Mouse (Mus musculus): Measurements from ENCODE around the gene Pilrb1.
"Not testable (repeated sequence)": the region's sequence is repeated elsewhere in the genome, so short reads cannot be mapped to it uniquely, and the experiment has no call there.

The Pilrb1 gene

GRCm38 (mm10) chr5:137857960-137858710 lies at the start of gene Pilrb1:
Gene Pilrb1 (minus strand): TSS chr5:137858106.
- not testable (repeated sequence) for DNase-seq (ENCODE audit: low spot score)

- no peak for DNase-seq (ENCODE audit: low spot score)
Measured at GRCm38 (mm10) chr5:137897812-137898211, 39.9 kb upstream of the Pilrb1 start.

GRCm38 (mm10) chr5:137892954-137893353 lies 35.0 kb upstream of the Pilrb1 start:
- DNase-seq (ENCODE audit: low spot score), result peak; percentile 5

- no peak for DNase-seq (ENCODE audit: low spot score)
Measured at GRCm38 (mm10) chr5:137887666-137888065, 29.8 kb upstream of the Pilrb1 start.

GRCm38 (mm10) chr5:137885894-137886293 lies 28.0 kb upstream of the Pilrb1 start:
- peak; percentile 42 for DNase-seq (ENCODE audit: low spot score)

GRCm38 (mm10) chr5:137883345-137883744 lies 25.4 kb upstream of the Pilrb1 start:
- DNase-seq (ENCODE audit: low spot score), result no peak

DNA sequence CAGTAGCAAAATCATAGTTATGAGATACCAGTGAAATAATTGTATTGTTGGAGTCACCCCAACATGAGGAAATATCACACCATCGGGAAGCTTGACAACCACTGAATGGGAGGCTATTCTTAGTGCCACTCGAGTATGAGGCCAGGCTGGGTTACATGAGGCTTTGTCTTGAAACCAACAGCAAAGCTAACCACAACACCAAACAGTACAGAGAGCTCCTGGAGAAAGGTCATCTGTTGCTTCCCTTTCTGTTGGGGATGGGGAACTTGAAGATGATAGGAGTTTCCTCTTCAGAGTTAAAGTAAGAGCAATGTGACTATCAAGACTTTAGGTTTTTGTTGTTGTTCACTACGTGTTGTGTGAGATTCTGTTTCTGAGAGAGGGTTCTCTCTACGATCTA lies 25.0 kb upstream of the Pilrb1 start:
- DNase-seq (ENCODE audit: low spot score), result no peak

DNA sequence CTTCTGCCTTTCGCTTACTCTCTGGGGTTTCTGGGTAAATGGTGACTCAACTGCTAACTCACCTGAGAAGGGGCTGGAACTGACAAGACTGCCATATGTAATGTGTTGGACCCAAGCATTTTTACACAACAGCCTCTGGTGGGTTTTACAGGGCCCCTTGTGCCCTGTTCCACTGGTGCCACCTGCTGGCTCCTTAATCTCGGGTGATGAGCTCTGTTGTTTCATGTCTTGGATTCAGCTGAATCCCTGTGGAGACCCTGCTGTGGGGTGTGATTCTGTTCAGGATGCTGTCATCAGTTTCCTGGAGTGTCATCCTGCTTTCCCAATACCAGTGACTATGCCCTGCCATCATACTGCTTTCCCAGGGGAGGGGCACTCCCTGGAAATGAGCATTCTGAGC lies 20.0 kb upstream of the Pilrb1 start:
- DNase-seq (ENCODE audit: low spot score), result peak; percentile 20

DNA sequence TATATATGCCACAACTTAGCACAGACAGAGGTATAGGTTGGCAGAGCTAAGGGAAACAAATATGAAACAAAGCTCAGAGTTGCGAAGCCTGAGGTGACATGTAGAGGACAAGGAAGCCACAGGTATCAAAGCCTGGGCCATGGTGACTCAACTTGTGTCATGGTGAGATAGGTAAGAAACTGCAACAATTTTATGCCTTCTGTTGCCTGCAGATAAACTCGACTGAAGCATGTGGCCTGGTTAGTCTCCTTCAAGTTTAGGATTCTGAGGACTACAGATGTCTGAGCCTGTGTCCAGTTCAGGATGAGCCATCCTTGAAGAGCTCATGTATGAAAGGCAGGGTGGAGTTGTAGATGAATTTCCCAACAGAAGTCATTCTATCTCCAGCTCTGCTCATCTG lies 17.1 kb upstream of the Pilrb1 start:
- DNase-seq (ENCODE audit: low spot score), result no peak

- DNase-seq (ENCODE audit: low spot score), result not testable (repeated sequence)
Measured at GRCm38 (mm10) chr5:137872381-137872702, 14.4 kb upstream of the Pilrb1 start.

GRCm38 (mm10) chr5:137871644-137872380 lies 13.9 kb upstream of the Pilrb1 start, which contains the start of gene Pilrb2:
Gene Pilrb2 (minus strand): TSS chr5:137871815.
- DNase-seq (ENCODE audit: low spot score), result not testable (repeated sequence)

DNA sequence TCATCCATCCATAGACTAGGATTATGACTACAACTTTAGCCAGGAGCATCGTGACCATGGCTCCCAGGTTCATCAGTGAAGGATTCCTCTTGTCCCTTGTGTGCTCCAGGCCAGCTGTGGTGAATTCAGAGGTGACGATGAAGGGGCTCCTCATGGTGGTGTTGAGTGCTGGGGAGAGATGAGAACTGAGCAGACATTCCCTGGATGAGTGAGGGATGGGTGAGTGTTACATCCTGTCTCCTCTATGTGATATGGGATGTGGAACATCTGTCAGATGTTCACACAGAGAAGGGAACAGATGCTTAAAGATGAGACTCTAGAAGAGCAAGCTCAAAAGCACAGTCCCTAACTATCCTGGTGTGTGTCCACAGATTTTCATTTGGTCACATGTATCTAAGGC lies 10.7 kb upstream of the Pilrb1 start:
- DNase-seq (ENCODE audit: low spot score), result not testable (repeated sequence)

GRCm38 (mm10) chr5:137864008-137864407 lies 6.1 kb upstream of the Pilrb1 start:
- not testable (repeated sequence) for DNase-seq (ENCODE audit: low spot score)

DNA sequence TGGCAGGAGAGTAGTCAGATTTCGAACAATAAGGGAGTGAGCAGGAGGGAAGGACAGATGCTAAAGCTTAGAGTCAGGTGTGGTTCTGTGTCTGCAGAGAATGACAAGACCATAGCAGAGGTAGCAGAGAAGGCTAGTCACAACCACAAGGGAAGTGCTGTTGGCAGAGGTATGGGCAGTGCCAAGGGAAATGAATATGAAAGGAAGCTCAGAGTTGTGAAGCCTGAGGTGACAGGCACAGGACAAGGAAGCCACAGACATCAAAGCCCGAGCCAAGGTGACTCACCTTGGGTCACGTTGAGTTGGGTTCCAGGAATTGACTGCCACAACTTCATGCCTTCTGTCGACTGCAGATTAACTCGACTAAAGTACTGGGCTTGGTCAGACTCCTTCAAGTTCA lies 1.0 kb downstream of the Pilrb1 start:
- peak; percentile 77 for DNase-seq (ENCODE audit: low spot score)

GRCm38 (mm10) chr5:137854907-137855306 lies 3.0 kb downstream of the Pilrb1 start:
- DNase-seq (ENCODE audit: low spot score), result not testable (repeated sequence)

GRCm38 (mm10) chr5:137850313-137850712 lies 7.6 kb downstream of the Pilrb1 start:
- DNase-seq (ENCODE audit: low spot score), result not testable (repeated sequence)

GRCm38 (mm10) chr5:137837110-137837509 lies 20.8 kb downstream of the Pilrb1 start:
- not testable (repeated sequence) for DNase-seq (ENCODE audit: low spot score)

DNA sequence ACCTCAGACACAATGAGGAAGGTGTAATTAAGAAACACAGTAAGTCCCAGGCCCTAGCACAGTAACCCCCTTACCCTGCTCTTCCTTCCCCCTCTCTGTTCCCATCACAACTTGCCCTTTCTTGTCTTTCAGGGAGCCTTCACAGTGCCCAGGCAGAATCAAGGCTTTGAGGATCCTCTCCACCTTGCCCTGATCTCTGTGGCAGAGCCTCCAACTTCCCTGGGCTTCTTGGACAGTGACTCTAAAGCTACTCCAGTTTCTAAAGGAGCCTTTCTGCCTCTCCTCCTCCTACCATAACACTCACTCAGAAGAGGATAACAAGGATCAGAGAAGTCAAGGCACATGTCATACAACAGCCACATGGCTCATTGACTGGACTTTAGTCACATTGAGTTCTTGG lies 21.3 kb downstream of the Pilrb1 start:
- DNase-seq (ENCODE audit: low spot score), result no peak

DNA sequence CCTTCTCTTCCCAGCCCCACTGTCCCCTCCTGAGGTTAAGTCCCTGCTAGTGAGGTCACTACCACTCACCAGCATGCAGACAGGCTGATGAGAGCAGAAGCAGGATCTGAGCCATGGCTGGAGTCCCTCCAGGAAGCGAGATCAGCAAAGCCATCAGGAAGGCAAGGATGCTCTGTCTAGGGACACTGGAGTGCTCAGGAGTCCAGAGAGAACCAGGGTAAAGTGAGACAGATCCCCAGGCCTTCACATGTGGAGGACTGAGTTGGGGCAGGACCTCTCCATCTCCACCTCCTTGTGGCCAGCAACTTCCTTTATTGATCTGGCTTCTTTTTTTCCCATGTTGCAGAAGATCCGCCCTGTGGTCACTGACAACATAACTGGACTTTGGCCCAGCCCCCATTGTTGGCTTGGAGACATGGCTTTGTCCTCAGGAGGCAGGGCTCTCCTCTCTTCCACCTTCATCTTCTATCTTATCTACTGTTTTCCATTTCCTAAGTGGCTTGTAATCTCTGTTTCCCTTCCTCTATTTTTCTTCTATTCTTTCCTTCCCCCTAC lies 21.9 kb downstream of the Pilrb1 start, which contains the start of gene Pilra:
TSS of gene Pilra (minus strand) at position 316 of the 555 bp plus-strand sequence.
- not testable (repeated sequence) for DNase-seq (ENCODE audit: low spot score)

DNA sequence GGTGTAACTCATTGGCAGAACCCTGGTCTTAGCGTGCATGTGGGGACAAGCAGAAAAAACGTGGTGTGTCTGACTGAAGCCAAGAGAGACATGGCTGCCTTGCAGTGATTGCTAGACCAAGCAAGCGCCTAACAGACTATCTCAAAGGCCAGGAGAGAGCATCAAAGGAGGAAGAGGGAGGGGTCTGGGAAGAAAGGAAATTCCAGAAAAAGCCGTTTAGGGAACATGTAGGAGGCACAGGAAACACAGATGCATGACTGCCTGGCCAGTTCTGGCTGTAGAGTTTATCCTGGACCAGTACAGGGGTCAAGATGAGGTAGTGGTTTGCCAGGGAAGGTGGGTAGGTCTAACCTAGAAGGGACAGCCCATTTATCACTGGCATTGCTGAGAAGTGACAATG lies 24.4 kb downstream of the Pilrb1 start:
- no peak for DNase-seq (ENCODE audit: low spot score)

DNA sequence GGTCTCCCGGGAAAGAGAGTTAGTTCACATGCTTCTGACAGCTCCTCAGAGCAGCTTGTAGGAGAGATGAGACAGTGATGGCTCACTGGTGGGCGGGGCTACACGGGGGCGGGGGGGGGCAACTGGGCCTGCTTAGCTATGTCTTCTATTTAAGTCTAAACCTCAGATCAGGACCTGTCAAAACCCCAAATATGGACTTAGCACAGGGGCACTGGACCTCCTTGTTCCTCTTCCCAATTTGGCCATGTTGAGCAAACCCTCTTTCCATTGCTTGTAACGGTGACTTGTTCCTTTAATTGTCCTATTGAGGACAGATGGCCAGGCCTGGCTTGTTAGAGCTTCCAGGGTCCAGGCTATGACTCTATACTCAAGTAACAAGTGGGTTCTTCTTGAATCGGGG lies 26.4 kb downstream of the Pilrb1 start:
- DNase-seq (ENCODE audit: low spot score), result no peak

DNA sequence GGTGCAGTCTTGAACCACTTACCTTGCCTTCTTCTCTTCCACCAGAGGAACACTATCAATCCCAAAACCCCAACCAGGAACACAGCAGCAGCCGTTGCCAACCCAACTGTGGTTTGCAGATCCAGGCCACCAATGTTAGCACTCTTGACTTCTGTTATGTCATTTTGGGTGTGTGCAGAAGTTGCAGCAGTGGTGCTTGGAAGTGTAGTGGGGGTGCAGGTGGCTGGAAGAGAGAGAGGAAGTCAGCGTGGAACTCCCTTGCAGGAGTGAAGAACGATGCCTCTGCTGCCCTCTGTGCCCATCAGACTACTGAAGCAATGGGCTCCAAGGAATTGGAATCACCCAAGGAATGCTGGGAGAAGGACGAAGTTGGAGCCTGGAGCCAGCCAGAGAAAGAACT lies 26.8 kb downstream of the Pilrb1 start:
- no peak for DNase-seq (ENCODE audit: low spot score)

- no peak for DNase-seq (ENCODE audit: low spot score)
Measured at GRCm38 (mm10) chr5:137830238-137830637, 27.7 kb downstream of the Pilrb1 start.
